Mouse (Mus musculus): ENCODE measurements around the gene Gm21411. TPM values are rescaled to one million over a fixed set of nuclear protein-coding genes. Genes with fewer than 3 reads are reported as not detected.

Gm21411 gene
- polyA plus RNA-seq, 1 experiment from 2014 or later: not detected

Other genes with a start within 250 kb of the Gm21411 start
- not detected in 2 replicates for gene Zfp989, start 62.4 kb upstream of the Gm21411 start, polyA plus RNA-seq (2015; fragmentation: Nextera tagmentation; extraction: Ambion mirVana)
- not detected in 2 replicates for gene Rex2, start 112.3 kb upstream of the Gm21411 start, polyA plus RNA-seq (2015; fragmentation: Nextera tagmentation; extraction: Ambion mirVana)
- gene Zfp991, start 222.4 kb upstream of the Gm21411 start, polyA plus RNA-seq (2015; fragmentation: Nextera tagmentation; extraction: Ambion mirVana): 2.7 and 3.1 TPM in 2 replicates